Mouse (Mus musculus): ENCODE results near the gene Msmo1.

The Msmo1 gene

DNA sequence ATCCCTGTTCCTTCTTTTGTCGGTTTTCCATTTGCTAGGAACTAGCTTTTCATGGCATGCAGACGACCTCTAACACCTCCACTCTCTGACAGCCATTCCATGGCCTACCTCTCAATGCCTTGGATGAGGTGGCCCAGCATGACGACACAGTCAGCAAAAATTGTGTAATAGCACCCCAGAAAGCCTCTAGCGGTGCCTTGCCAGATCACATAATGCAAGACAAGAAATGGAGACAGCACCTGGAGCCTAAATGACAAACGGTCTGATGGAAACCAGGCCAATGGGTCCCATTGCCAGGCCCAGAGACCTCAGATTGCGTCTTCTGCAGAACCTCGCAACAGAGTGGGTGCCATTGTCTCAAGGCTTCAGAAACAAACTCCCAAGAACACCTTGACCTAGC is 21.1 kb downstream of the Msmo1 start:
- no peak for DNase-seq (ENCODE audit: low read depth, low spot score)

DNA sequence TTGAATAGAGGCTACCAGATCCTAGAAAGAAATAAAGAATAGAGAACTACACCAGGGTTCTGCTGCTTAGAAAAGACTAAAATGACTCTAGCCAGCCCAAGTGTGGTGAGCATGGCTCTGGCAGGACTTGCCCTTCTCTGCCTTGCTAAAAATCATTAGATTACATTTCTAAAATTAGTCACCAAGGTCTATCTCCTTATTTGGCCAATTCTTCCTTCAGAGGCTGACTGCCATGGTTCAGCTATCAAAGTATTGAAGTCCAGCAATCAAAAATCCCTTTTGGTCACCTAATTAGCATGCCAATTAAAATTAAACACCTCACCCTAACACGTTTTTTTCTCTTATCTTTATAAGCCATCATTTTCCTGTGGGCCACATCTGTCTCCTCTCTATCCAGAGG is 22.0 kb downstream of the Msmo1 start:
- DNase-seq (ENCODE audit: low read depth, low spot score) = no peak

DNA sequence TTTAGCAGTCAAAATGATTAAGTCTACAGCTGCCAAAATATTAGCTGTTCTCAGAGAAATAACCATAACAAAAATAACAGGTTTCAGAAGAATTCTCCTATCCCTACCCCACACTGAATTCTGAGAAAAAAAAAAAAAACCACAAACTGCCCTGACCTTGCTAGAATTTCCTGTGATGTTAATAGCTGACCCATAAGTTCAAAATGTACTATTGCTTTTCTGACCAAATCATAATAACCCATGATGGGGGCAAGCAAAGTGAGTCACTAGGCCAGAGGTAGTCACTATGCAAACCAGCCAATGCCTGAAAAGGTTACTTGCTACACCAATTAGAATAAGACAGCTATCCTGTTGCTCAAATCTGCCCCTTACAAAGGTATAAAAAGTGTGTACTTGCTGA is 26.1 kb downstream of the Msmo1 start:
- DNase-seq (ENCODE audit: low read depth, low spot score) = no peak

DNA sequence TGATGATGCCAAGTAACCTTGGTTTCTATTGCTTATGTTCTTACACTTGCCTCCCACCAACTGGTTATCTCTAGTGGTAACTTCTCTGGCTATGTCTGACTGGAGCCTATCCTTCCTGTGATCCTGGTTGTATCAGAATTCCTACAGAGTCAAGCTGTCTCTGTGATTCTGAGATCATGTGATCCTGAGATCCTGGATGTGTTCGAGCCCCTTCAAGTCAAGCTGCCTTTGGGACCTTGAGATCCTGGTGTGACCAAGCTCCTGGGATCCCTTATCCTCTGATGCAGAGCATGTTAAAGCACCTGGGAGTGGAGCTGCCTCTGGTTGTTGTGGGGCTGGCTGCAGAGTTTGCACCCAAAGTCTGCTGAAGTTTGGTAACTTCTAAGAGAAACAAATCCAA is 30.4 kb downstream of the Msmo1 start:
- no peak for DNase-seq (ENCODE audit: low read depth, low spot score)

DNA sequence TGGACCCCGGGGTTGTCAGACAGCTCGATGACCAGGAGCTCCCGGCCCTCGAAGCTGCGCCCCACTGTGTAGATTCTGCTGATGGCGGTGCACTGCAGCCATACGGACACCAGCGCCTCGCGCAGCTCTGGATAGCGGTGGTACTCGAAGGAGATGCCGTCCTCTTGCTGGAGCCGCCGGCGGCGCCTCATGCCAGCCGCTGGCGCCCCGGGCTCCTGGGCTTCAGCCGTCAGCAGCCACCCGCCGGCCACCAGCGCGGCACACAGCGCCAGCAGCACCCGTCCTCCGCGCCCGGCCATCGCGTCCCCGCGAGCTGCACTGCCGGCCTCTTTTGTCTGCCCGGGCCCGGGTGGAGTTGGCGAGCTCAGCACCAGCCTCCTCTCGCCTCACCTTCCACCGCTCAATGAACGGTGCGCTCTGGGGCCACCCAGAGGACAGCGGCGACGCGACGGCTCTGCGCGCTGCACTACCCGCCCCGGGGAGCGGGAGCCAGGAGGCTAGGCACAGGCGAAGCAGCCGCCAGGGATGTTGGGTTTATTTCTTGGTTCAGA is 40.9 kb downstream of the Msmo1 start, which contains the start of gene Cpe:
Gene Cpe, minus strand, starts transcription at position 404 of the 551 bp plus-strand sequence.
- DNase-seq (ENCODE audit: low read depth, low spot score) = peak; percentile 90

DNA sequence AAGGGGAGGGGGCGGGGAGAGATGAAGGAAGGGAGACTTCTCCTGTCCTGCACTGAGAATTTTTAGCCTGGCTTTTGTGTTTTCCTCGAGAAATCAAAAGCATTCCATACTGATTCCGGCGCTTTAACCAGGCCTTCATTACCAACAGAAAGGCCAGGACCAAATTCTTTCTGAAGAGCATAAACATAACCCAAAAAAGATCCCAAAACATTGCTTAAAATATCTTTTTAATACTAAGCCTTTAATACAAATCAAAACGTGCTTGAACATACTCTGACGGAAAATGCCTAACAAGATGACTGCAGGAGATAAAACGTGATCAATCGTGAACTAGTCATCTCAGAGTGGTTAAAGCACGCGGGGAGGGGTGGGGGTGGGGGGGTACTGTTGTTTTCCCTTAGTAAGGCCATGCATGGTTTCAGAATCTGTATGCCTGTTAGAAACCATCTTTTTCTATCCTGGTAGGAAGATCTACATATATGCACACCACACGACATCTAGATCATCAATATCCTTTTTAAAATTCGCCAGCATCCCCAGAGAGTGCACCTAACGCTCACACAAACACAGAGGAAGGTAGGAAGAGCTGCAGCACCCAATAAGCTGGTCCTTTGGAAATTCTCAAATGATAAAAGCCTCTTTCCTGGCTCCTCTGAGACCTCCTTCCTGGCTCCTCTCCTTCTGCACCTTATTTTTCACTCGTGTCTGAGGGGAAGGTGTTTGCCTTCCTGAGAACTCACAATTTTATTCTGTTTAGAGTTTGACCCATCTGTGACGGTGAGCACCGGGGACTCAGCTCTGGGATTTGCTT is 41.8 kb downstream of the Msmo1 start:
- DNase-seq (ENCODE audit: low read depth, low spot score) = no peak

DNA sequence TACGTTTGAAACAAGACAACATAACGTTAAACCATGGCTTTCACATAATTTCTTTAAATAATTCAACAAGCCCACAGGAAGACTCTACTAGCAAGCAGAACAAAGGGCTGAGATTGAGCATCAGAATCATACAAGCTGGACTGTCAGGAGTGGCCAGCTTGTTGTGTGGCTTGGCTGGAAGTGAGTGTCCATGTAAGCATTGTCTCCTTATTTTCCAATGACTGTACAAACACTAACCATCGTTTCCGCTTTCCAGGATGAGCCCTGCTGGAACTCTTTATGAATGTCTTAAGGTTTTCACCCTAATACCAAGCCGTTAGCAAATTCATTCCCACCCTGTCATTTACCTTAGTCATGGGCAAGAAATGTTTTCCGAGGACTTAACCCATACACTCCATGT is 42.7 kb downstream of the Msmo1 start:
- DNase-seq (ENCODE audit: low read depth, low spot score) = no peak

DNA sequence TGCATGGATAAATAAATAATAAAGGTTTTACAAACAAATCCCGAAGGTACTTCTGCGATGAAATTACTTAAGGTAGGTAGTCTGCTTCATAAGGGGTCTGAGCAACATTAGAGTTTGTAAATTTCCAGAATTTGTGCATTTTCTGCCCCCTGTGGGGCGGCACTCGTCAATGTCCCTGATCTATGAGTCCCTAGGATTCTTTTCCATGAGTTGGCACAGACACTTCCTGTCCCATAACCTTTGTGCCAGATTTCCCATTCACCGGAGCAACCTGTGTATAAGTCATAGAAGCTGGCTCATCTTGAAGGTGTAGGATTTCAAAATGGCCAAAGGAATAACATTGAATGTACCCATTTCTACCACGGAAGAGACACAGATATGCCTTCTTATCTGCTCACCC is 43.3 kb downstream of the Msmo1 start:
- no peak for DNase-seq (ENCODE audit: low read depth, low spot score)

DNA sequence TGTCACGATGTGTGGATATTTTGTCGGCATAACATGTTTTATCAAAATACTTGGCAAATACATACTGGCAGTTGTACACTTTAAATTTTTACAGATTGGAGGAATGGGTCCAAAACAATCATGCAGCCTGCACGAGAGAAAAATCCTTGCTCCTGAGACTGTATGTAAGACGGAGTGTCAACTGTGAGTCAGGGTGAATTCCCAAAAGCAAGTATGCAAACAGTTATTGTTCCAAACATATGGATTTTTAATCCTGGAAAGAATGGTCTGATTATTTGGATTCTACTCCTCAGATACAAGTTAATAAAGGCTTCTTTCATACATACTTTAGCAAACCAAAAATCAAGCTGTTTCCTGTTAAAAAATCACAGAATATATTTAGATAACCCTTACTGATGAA is 44.9 kb downstream of the Msmo1 start:
- no peak for DNase-seq (ENCODE audit: low read depth, low spot score)

DNA sequence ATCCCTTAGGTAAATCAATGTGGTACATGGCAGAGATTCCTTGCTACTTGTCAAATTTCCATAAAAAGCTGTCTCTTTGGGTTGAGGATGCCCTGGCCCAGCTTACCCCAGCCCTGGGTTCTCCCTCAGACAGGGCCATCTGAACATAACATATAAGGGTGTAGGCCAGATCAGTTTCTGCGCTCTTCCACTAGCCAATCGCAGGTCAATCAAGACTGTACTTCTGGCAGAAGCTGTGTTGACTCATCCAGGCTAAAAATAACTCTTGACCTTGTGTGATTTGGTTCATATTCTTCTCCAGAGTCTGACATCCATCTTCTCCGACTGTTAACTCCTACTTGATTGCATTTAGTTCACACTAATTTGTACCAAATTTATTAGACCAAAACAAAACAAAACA is 45.4 kb downstream of the Msmo1 start:
- no peak for DNase-seq (ENCODE audit: low read depth, low spot score)

DNA sequence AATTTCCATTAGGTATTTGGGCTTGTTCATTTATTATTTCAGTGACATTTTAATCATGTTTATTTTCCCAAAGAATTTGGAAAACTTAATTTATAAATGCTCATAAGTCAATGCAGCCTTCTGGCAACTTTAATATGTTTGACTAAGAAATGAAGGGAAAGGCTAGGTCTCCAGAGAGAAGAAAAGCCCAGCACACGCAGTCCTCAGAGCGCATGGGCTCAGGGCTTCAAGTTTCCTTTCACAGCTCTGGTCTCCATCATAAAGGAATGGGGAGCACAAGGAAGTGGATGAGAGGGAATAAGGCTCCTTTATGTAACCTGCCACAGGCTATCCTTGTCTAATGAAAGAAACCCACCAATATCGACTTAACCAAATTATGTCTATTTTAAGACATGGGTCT is 51.1 kb downstream of the Msmo1 start:
- no peak for DNase-seq (ENCODE audit: low read depth, low spot score)

DNA sequence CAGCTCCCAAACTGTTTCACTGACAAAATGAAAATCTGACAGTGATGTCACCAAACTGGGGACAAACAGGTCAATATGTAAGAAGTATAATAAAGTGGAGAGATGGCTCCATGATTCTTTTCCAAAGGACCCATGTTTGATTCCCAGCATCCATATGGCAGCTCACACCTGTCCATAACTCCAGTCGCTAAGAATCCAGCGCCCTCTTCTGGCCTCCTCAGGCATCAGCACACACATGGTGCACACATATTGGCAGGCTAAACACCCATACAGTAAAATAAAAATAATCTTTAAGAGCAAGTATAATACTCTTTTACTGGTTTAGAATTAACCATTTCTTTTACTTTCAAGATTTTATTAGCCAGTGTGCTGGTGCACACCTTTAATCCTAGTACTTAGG is 57.2 kb downstream of the Msmo1 start:
- DNase-seq (ENCODE audit: low read depth, low spot score) = no peak

DNA sequence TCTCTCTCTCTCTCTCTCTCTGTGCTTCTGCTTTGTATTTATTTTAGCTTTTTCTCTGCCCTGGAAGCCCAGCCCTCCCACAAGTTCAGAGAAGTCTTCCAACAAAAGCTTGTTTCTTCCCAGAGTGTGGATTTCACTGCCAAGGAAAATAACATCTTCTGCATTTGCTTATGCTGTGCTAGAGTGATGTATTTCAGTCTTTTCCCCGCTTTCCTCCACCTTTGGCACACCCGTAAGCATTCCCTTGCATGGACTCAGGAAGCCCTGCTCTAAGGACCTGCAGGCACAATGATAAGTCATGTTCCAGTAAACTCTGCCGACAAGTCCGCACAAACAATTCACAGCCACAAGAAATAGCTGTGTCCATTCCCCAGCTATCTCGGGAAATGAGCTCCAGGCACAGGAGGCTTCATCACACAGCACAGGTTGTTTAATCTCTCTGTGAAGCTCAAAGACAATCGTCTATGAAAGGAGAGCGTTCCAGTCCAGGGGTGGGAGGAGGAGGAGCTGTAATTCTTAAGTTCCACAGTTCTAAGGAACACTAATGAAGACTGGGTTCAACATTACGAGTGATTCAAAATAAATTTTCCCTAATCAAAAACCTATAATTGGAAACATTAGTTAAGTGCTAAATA is 58.5 kb downstream of the Msmo1 start:
- DNase-seq (ENCODE audit: low read depth, low spot score) = no peak

DNA sequence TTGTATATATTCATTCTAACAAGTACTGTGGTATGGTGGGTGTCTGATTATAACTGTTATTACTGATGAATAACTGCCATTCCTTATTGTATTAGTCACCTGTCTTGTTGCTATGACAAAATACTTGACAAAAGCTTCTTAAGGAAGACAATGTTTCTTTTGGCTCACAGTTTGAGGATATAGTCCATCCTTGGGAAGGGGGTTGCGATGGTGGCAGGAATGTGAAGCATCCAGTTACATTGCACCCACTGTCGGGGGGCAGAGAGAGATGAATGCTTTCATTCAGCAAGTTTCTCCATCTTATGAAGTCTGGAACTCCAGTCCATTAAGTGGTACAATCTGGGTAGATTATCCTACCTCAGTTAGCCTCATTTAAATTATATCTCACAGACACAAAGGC is 60.7 kb downstream of the Msmo1 start:
- DNase-seq (ENCODE audit: low read depth, low spot score) = no peak

DNA sequence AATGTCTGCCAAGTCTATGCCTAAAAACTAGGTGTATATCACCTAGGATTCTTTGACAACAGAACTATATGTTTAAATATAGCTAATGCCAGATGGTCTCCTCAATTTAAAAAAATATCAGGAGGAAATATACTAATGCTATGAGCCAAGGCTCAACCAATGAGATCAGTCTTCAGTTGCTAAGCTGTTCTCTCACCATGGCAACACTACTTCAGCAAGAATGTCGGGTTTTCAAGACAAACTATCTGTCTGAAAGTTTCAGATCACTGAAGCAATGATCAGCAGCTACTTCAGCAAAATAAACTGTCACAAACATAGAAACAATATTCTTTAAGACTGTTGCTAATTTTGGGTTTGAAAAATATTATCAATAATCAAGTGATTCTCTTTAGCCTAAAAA is 61.7 kb downstream of the Msmo1 start:
- no peak for DNase-seq (ENCODE audit: low read depth, low spot score)
